Mouse (Mus musculus) CD4-positive, CD25-positive, alpha-beta regulatory T cell, adult 9 weeks (primary cell): ENCODE results near the gene Thsd4. TPM values are rescaled to one million over a fixed set of nuclear protein-coding genes. Genes with fewer than 3 reads are reported as not detected.

Source experiments
- polyA plus RNA-seq: library from polyadenylated mRNA; unstranded; fragments of 100-300 nt; shearing (Covaris generic); gene quantifications from one replicate; pipeline ENCODE4 v1.2.1, GENCODE M21; 2017

The Thsd4 gene
- not detected for polyA plus RNA-seq

GRCm38 (mm10) chr9:60521806-60522264 lies at the start of gene Thsd4:
Gene Thsd4 (minus strand): TSS chr9:60522046.

GRCm38 (mm10) chr9:59960559-59960958 lies 561.3 kb downstream of the Thsd4 start, which contains the start of gene Nr2e3:
Gene Nr2e3 (minus strand): TSS chr9:59960659.

Other genes starting within 250 kb of the Thsd4 start
- gene Lrrc49, start 166.1 kb upstream of the Thsd4 start, polyA plus RNA-seq = 1.1 TPM
- gene Larp6, start 190.9 kb upstream of the Thsd4 start, polyA plus RNA-seq = not detected